Mouse (Mus musculus): Measurements from ENCODE around the gene Gm20388. TPM values are rescaled to one million over a fixed set of nuclear protein-coding genes. Genes with fewer than 3 reads are reported as not detected.

Gm20388 gene
- polyA plus RNA-seq, 1 experiment from 2014 or later: 47.1 TPM

DNA sequence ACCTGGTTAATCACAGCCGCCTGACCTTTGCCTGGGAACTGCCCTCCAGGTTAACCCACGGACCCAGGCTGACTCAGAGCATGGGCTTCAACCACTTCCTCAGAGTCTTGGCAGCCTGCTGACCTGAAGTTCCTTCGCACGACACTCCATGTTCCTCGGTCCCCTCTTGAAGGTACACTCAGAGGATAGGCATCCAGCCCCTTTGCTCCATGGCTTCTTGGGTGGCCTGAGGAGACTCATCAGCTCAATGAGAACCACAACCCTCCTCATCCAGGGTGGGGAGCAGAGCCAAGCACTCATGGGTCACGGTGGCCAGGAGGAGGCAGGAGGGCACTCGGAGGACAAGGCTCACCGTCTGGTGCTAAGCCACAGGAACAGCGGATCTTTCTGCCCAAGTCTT is 1015.6 kb downstream of the Gm20388 start:
- Histone ChIP-seq H3K27ac (no peak overlapping the region), H3K79me2 (ENCODE audit: inconsistent target) (no peaks in the 10 kb centered on the region), H3K36me3 (ENCODE audit: inconsistent target) (no peaks in the 10 kb centered on the region), H3K4me3 (ENCODE audit: inconsistent target) (no peak overlapping the region)
- 80% methylated on average over 9 of the region's 9 CpGs for WGBS (ENCODE audit: missing documents)

DNA sequence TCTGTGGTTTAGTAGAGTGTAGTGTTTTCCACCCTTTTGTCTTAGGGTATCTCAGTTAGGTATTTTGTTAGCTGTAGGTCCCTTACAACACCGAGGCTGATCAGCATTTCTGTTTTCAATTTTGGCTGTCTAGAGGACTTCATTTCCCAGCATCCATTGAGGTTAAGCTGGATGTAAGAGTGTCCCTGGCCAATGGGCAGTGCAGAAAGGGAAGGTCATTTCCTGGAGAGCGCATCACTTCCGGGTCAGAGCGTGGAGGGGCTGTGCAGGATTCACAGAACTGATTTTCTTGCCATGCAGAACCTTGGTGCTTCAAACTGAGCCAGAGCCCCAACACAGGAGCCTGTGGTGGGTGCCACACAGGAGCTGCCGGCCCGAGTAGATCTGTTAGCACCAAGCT is 1017.4 kb downstream of the Gm20388 start:
- H3K27ac ChIP-seq: no peak overlapping the region

DNA sequence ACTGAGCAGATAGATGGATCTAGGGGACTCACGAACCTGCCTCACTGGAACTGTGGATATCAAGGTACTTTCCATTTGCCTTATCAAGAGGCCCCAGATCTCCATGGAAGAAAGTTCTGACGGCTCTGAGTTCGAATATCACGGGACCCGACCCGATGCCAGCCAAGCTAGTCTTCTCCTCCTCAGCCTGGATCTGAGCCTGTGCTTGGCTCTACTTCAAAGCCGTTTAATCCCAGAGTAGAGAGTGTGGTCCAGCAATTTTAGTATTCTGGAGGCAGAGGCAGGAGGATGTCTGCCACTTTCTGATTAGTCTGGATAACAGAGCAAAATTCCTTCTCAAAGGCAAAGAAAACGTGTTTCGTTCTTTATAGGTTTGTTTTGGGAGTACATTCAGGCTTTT is 1024.0 kb downstream of the Gm20388 start:
- 84% methylated on average over 9 of the region's 9 CpGs for WGBS (ENCODE audit: missing documents)
- no peak overlapping the region for H3K27ac ChIP-seq
- no peak overlapping the region for H3K4me3 ChIP-seq (ENCODE audit: inconsistent target)
- no peaks in the 10 kb centered on the region for H3K79me2 ChIP-seq (ENCODE audit: inconsistent target)
- H3K36me3 ChIP-seq (ENCODE audit: inconsistent target): no peaks in the 10 kb centered on the region

More for the DNA sequence above, 1017.4 kb downstream of the Gm20388 start:
- H3K79me2 ChIP-seq (ENCODE audit: inconsistent target): no peaks in the 10 kb centered on the region
- H3K4me3 ChIP-seq (ENCODE audit: inconsistent target): no peak overlapping the region
- WGBS (ENCODE audit: missing documents): 82% methylated on average over 6 of the region's 6 CpGs
- H3K36me3 ChIP-seq (ENCODE audit: inconsistent target): no peaks in the 10 kb centered on the region

DNA sequence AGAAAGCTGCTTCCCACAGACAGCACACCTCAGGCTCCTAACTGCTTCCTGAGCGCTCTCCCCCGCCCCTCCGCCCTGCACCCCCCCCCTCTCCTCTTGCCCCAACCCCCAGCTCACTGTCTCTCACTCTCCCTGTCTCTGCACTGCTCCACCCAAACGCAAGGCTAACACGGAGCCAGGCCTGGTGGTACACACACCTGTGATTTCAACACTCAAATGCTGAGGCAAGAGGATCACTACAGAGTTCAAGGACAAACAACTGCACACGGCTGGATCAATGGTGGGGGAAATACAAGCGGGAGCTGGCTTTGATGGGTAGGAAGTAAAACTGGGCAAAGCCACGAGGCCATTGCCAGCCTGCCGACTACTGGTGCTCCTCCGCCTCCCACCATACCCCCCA is 1026.0 kb downstream of the Gm20388 start:
- H3K27ac ChIP-seq: no peak overlapping the region
- 58% methylated on average over 6 of the region's 10 CpGs for WGBS (ENCODE audit: missing documents)
- H3K36me3 ChIP-seq (ENCODE audit: inconsistent target): no peaks in the 10 kb centered on the region
- no peaks in the 10 kb centered on the region for H3K79me2 ChIP-seq (ENCODE audit: inconsistent target)
- H3K4me3 ChIP-seq (ENCODE audit: inconsistent target): no peak overlapping the region

DNA sequence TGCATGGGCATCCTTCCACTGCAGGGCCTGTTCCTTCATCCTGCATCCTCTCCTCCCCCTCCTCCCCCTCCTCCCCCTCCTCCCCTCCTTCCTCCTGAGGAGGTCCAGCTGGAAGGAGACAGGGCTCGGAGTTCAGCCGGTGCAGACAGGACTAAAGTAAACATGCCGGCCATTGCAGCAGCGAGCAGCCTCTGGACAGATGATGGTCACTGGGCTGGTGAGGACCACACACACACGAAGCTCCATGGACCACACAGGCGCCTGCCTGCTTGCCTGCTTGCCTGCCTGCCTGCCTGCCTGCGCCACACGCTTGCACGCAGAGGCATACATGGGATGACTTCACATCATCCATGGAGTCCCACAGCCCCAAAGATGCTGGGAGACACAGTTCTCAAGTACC is 1026.8 kb downstream of the Gm20388 start:
- H3K27ac ChIP-seq: no peak overlapping the region
- no peaks in the 10 kb centered on the region for H3K79me2 ChIP-seq (ENCODE audit: inconsistent target)
- WGBS (ENCODE audit: missing documents): 61% methylated on average over 9 of the region's 9 CpGs
- H3K4me3 ChIP-seq (ENCODE audit: inconsistent target): no peak overlapping the region
- H3K36me3 ChIP-seq (ENCODE audit: inconsistent target): no peaks in the 10 kb centered on the region

DNA sequence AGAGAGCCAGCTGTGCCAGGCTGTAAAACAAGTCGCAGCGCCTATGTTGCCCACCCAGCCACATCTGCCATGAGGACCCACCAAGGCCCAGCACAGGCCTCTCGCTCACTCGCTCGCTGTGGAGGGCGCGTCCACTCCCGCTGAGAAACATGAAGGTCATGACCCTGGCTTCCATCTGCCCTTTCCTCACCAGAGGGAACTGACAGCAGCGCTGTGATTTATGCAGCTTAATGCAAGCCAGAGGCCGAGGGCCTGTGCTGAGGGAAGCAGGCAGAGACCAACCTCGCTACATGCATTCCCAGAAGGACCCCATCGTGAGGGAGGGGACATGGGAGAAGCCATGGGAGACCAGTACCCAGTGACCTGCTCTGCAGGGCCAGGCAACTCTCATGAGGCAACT is 1029.6 kb downstream of the Gm20388 start:
- WGBS (ENCODE audit: missing documents): 52% methylated on average over 10 of the region's 12 CpGs
- no peaks in the 10 kb centered on the region for H3K79me2 ChIP-seq (ENCODE audit: inconsistent target)
- H3K27ac ChIP-seq: no peak overlapping the region
- no peaks in the 10 kb centered on the region for H3K36me3 ChIP-seq (ENCODE audit: inconsistent target)
- H3K4me3 ChIP-seq (ENCODE audit: inconsistent target): no peak overlapping the region

DNA sequence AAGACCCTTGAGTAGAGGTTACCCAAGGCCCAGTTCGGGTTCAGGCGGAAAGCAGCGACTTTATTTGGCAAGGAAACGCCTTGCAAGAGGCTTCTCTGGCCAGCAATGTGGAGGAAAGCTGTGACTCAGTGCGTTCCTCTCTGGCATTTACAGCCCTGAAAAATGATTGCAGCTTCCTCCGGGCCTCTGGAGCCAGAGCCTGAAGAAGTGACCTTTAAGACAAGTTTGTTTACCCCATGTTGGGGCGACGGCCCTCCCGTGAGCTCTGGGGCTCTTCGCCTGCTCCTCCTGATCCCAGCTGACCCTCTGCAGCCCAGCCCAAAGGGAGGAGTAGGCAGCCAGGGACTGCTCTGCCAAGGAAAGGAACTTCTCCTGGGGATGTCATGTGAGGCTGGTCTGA is 1036.6 kb downstream of the Gm20388 start:
- H3K36me3 ChIP-seq (ENCODE audit: inconsistent target): no peaks in the 10 kb centered on the region
- H3K4me3 ChIP-seq (ENCODE audit: inconsistent target): no peak overlapping the region
- WGBS (ENCODE audit: missing documents): 33% methylated on average over 10 of the region's 10 CpGs
- no peaks in the 10 kb centered on the region for H3K79me2 ChIP-seq (ENCODE audit: inconsistent target)
- no peak overlapping the region for H3K27ac ChIP-seq

DNA sequence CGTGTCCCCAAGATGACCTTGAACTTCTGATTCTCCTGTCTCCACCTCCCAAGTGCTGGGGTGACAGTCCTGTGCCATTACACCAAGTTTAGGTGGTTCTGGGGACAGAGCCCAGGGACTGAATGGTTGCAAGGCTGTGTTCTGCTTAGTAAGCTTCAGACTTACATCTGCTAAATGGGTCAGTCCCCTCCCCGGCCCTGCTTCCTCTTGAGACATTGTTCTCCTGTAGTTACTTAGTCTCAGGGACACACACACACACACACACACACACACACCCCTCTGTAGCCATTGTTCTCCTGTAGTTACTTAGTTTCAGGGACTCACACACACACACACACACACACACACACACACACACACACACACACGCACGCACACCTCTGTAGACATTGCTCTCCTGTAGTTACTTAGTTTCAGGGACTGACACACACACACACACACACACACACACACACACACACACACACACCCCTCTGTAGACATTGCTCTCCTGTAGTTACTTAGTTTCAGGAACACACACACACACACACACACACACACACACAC is 1037.5 kb downstream of the Gm20388 start:
- H3K36me3 ChIP-seq (ENCODE audit: inconsistent target): no peaks in the 10 kb centered on the region
- H3K4me3 ChIP-seq (ENCODE audit: inconsistent target): no peak overlapping the region
- 50% methylated on average over 1 of the region's 4 CpGs for WGBS (ENCODE audit: missing documents)
- H3K79me2 ChIP-seq (ENCODE audit: inconsistent target): no peaks in the 10 kb centered on the region
- no peak overlapping the region for H3K27ac ChIP-seq

DNA sequence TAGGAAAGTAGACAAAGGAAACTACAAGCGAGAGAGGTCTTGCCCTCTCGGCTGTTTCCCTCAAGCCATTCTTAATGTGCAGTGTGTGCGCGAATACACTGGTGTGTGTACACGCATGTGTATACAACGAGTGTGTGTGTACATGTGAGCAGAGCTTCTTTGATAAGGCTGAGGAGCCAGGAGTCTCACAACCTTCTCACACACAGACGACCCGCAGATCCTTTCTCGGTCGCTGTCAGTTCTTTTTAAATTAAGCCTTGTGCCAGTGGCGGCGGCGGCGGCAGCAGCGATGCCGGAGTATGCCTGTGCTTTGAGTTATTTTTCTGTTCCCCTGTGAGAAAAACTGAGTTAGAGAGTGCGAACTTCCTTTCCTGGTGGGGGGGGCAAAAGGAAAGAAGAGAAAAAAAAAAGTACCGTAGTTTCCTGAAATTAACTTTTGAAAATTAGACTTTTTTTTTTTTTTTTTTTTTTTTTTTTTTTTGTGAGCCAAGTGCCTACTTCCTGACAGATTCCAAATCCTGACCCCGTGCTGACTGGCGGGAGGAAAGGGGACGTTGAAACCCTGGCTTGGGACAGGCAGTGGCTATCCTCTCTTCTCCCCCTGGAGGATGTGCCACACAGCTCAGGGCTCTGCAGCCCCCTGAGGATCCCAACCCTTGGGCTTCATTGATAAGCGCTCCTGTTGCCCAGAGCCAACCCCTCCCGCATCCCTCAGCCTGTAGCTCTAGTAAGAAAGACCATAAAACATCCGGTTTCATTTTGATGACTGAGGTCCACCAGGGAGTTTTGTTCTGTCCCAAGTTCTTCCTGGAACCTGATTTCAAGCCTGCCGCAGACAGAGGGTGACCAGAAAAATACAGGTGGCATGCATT is 1038.2 kb downstream of the Gm20388 start:
- 9% methylated on average over 25 of the region's 25 CpGs for WGBS (ENCODE audit: missing documents)
- Histone ChIP-seq H3K4me3 (ENCODE audit: inconsistent target) (no peak overlapping the region), H3K36me3 (ENCODE audit: inconsistent target) (no peaks in the 10 kb centered on the region), H3K79me2 (ENCODE audit: inconsistent target) (no peaks in the 10 kb centered on the region), H3K27ac (no peak overlapping the region)

DNA sequence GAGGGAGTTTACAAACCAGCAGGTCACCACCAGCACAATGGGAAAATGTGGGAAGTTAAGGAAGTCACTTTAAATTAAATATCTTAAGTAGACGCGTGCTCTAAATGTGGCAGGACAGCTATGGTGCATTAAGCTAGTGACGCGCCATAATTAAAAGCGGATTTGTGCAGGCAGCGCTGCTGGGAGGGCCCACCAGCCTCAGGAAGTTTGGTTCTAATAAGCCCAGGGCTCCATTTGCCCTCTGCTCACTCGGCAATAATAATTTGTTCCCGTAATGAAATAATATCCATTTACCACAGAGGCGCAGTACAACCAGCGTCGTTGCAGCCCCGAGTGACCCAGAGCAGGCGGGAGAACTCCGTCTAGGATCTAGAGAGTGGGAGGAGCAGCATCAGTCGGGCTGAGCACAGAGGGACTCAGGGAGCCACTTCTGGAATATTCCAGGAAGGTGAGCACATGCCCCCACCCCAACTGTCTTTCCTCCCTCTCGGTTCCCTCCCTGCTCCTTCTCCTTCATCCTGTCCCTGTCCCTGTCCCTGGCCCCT is 1040.1 kb downstream of the Gm20388 start:
- 68% methylated on average over 16 of the region's 16 CpGs for WGBS (ENCODE audit: missing documents)
- no peaks in the 10 kb centered on the region for H3K36me3 ChIP-seq (ENCODE audit: inconsistent target)

DNA sequence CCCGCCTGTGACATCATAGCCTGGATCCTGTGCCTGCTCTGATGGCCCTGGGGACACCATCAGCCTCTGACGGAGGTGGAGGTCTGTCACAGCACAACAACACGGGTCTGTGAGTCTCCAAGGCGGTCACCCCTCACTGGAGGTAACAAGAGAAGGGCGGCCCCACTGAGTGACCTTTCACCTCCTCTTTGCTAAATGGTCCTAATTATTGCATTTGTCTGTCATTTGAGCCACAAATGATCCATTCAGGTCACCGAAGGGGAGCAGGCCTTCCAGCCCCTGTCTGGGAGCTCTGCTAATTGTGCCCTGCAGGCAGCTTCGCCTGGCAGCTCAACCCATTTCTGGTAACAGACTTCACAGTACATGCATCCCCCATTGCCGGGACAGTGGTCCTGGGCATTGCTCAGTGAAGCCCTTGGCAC is 1048.8 kb downstream of the Gm20388 start:
- Histone ChIP-seq H3K4me3 (ENCODE audit: inconsistent target) (no peak overlapping the region), H3K36me3 (ENCODE audit: inconsistent target) (no peaks in the 10 kb centered on the region), H3K27ac (no peak overlapping the region), H3K79me2 (ENCODE audit: inconsistent target) (no peaks in the 10 kb centered on the region)
- WGBS (ENCODE audit: missing documents): 61% methylated on average over 8 of the region's 8 CpGs

More for the DNA sequence above, 1040.1 kb downstream of the Gm20388 start:
- no peaks in the 10 kb centered on the region for H3K79me2 ChIP-seq (ENCODE audit: inconsistent target)
- no peak overlapping the region for H3K27ac ChIP-seq
- H3K4me3 ChIP-seq (ENCODE audit: inconsistent target): no peak overlapping the region

DNA sequence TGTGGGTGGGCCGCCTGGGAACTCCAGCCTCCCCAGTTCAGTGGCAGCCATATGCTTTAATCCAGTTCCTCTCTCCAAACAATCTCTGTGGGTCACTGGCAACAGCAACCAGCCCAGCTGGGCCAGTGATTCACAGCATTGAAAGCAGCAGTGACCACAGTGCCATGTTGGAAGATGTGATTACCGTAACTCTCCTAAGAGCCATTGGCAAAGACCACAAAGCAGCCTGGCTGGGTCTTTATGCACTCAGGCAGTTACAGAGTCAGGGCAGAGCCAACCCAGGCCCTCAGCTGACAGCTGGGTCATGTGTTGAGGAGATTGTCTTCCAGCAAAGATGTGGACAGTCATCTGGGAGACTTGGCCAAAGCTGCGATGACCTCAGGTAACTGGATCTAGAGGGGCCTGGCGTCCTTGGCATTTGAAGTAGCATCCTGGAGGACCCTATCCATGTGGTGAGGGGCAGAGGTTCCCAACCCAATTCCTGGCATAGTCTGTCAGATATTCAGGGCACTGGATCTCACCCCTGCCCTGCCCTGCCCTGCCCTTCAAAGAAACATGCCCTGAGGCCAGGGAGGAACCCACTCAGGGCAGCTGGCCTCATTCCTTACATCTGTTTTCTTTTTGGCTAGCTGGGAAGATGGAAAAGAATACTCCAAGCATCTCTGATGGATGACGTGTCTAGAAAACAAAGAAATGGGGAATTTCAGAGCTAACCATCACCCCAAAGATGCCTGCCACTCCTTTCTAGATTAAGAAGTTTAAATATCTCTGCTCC is 1052.2 kb downstream of the Gm20388 start:
- H3K36me3 ChIP-seq (ENCODE audit: inconsistent target): no peaks in the 10 kb centered on the region
- no peaks in the 10 kb centered on the region for H3K79me2 ChIP-seq (ENCODE audit: inconsistent target)
- 88% methylated on average over 5 of the region's 5 CpGs for WGBS (ENCODE audit: missing documents)

DNA sequence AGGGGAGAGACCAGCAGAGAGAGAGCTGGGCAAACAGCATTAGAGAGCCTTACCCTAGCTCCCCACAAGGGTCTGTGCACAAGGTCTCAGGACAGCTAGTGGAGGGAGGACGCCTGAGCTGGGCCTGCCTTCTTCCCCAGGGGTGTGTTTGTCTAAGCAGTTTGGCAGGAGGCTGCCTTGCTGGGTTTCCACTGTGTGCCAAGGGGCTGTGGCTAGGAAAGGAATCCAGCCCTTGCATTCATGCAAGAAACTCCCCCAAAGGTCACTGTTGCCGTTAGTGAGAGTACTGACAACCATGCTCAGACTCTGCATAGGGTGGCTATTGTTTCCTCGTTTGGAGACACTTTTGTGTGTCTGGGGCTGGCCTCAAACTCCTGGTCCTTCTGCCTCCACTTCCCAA is 1055.9 kb downstream of the Gm20388 start:
- H3K36me3 ChIP-seq (ENCODE audit: inconsistent target): no peaks in the 10 kb centered on the region
- no peak overlapping the region for H3K4me3 ChIP-seq (ENCODE audit: inconsistent target)
- no peak overlapping the region for H3K27ac ChIP-seq
- WGBS (ENCODE audit: missing documents): 63% methylated on average over 3 of the region's 3 CpGs
- no peaks in the 10 kb centered on the region for H3K79me2 ChIP-seq (ENCODE audit: inconsistent target)

More for the DNA sequence above, 1052.2 kb downstream of the Gm20388 start:
- Histone ChIP-seq H3K4me3 (ENCODE audit: inconsistent target) (no peak overlapping the region), H3K27ac (no peak overlapping the region)

DNA sequence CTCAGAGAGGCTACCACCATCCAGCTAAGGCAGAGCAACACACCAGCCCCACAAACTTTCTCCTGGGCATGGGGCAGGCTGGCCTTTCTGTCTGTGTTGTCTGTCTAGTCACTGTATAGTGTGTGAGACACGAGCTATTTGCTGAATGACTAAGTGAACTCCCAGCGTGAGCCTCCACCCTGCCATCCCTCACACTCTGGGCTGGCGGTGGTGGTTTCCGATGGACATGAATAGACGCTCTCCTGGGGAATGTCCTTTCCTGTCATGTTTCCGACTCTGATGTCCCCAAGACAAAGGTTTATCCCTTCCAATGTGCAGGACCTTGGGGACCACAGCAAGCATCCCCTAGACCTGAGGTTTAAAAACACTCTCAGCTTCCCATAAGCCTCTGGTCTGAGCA is 1057.7 kb downstream of the Gm20388 start:
- 51% methylated on average over 6 of the region's 6 CpGs for WGBS (ENCODE audit: missing documents)
- no peak overlapping the region for H3K4me3 ChIP-seq (ENCODE audit: inconsistent target)
- no peaks in the 10 kb centered on the region for H3K36me3 ChIP-seq (ENCODE audit: inconsistent target)
- no peaks in the 10 kb centered on the region for H3K79me2 ChIP-seq (ENCODE audit: inconsistent target)
- no peak overlapping the region for H3K27ac ChIP-seq

DNA sequence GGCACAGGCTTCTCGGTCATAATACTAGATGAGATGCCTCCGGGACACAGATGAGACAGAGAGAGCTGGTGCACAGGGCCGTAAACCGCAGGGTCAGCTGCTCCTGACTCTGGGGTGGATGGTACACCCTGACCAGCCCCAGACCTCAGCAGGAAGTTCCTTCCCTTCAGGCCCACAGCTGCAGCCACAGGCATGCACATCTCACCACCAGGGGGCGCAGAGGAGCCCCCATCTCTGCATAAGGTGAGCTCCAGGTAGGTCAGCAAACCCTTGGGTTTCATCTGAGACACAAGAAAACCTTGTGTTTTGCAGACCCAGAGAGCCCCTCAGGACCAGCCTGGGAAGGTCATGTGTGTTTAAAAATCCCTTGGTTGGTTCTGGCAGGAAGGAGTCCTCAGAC is 1059.7 kb downstream of the Gm20388 start:
- no peaks in the 10 kb centered on the region for H3K79me2 ChIP-seq (ENCODE audit: inconsistent target)
- WGBS (ENCODE audit: missing documents): 17% methylated on average over 5 of the region's 5 CpGs
- H3K4me3 ChIP-seq (ENCODE audit: inconsistent target): no peak overlapping the region
- no peak overlapping the region for H3K27ac ChIP-seq
- no peaks in the 10 kb centered on the region for H3K36me3 ChIP-seq (ENCODE audit: inconsistent target)

Measured in macrophage (primary cell).